Mouse (Mus musculus) neutrophil, adult 65 days (primary cell): ENCODE results near the gene Vmn1r163. TPM values are rescaled to one million over a fixed set of nuclear protein-coding genes. Genes with fewer than 3 reads are reported as not detected.

ENCODE experiments used
- total RNA-seq: library from RNA; stranded (reverse); gene quantifications from 2 replicates; pipeline ENCODE4 v1.2.4, GENCODE M21; 2023

Gene Vmn1r163
- not detected in 2 replicates for total RNA-seq

GRCm38 (mm10) chr7:23055240-23055639 is at the start of gene Vmn1r163:
TSS of gene Vmn1r163 (plus strand) at chr7:23055540.

GRCm38 (mm10) chr7:23019823-23020222 is 35.5 kb upstream of the Vmn1r163 start, which contains the start of gene Gm4216:
TSS of gene Gm4216 (minus strand) at chr7:23019923.

GRCm38 (mm10) chr7:23067356-23067755 is 12.0 kb downstream of the Vmn1r163 start, which contains the start of gene Gm8720:
TSS of gene Gm8720 (minus strand) at chr7:23067456.

Other genes with a start within 250 kb of the Vmn1r163 start
- not detected in 2 replicates for gene Vmn1r159, start 211.9 kb upstream of the Vmn1r163 start, total RNA-seq
- gene Vmn1r160, start 184.3 kb upstream of the Vmn1r163 start, total RNA-seq, result not detected in 2 replicates
- not detected in 2 replicates for gene Gm4214, start 70.9 kb upstream of the Vmn1r163 start, total RNA-seq
- not detected in 2 replicates for gene Gm4216, start 35.6 kb upstream of the Vmn1r163 start, total RNA-seq
- not detected in 2 replicates for gene Gm8720, start 11.9 kb downstream of the Vmn1r163 start, total RNA-seq
- not detected in 2 replicates for gene Gm10662, start 88.9 kb downstream of the Vmn1r163 start, total RNA-seq
- not detected in 2 replicates for gene Vmn1r165, start 161.8 kb downstream of the Vmn1r163 start, total RNA-seq
- gene Vmn1r166, start 196.1 kb downstream of the Vmn1r163 start, total RNA-seq, result not detected in 2 replicates
- not detected in 2 replicates for gene Gm6902, start 223.4 kb downstream of the Vmn1r163 start, total RNA-seq
- gene Nlrp4e, start 245.7 kb downstream of the Vmn1r163 start, total RNA-seq, result not detected in 2 replicates